Mouse (Mus musculus) kidney, embryonic 14.5 days (tissue): ENCODE measurements around the gene Pcare. TPM values are rescaled to one million over a fixed set of nuclear protein-coding genes. Genes with fewer than 3 reads are reported as not detected.
"Not testable (repeated sequence)": the region's sequence is repeated elsewhere in the genome, so short reads cannot be mapped to it uniquely, and the experiment has no call there.

Experiments used
- ATAC-seq: fragments of 200-750 bp; cut with Nextera tagmentation; 2 replicates; pipeline ENCODE4 v1.8.0; 2017; ENCODE audit warnings: moderate number of reproducible peaks, mild to moderate bottlenecking, moderate TSS enrichment, moderate library complexity; ENCODE audit not compliant: low FRiP score, low TSS enrichment
- H3K27ac ChIP-seq: fragments of 300-500 bp; sonication (generic); 2 replicates; pipeline ENCODE4 v1.5.1; 2014; ENCODE audit warnings: low read depth, mild to moderate bottlenecking, low read length, moderate library complexity, mixed read lengths
- H3K27me3 ChIP-seq: fragments of 300-500 bp; sonication (generic); 2 replicates; pipeline ENCODE4 v1.6.1; 2014; ENCODE audit warnings: mild to moderate bottlenecking, low read length; ENCODE audit not compliant: control insufficient read depth, insufficient read depth
- H3K36me3 ChIP-seq: fragments of 300-500 bp; sonication (generic); 2 replicates; pipeline ENCODE4 v1.6.1; 2014; ENCODE audit warnings: low read length, mixed read lengths; ENCODE audit not compliant: control insufficient read depth, insufficient read depth
- H3K4me1 ChIP-seq: fragments of 300-500 bp; sonication (generic); 2 replicates; pipeline ENCODE4 v1.6.1; 2014; ENCODE audit warnings: low read length, mixed read lengths; ENCODE audit not compliant: control insufficient read depth, insufficient read depth
- H3K4me2 ChIP-seq: fragments of 300-500 bp; sonication (generic); replicated peaks from 2 replicates; pipeline ENCODE4 v1.6.1; 2014; ENCODE audit warnings: low read depth, mild to moderate bottlenecking, low read length
- H3K4me3 ChIP-seq: fragments of 300-500 bp; sonication (generic); 2 replicates; pipeline ENCODE4 v1.5.1; 2014; ENCODE audit warnings: mild to moderate bottlenecking, low read length
- H3K9ac ChIP-seq: fragments of 300-500 bp; sonication (generic); 2 replicates; pipeline ENCODE4 v1.6.1; 2014; ENCODE audit warnings: low read depth, mild to moderate bottlenecking, low read length, moderate library complexity
- H3K9me3 ChIP-seq: fragments of 300-500 bp; sonication (generic); 2 replicates; pipeline ENCODE4 v1.6.1; 2016; ENCODE audit warnings: low read length; ENCODE audit not compliant: control insufficient read depth
- WGBS: fragments of 180-500 bp; shearing (Covaris S2); extraction: QIAGEN DNeasy Blood & Tissue Kit; methylation state at CpG from one replicate; pipeline ENCODE4 v1.1.7; 2014; 5-methylcytosine and 5-hydroxymethylcytosine counted together
- polyA plus RNA-seq: library from polyadenylated mRNA; unstranded; fragments of >200 nt; fragmentation: Nextera tagmentation; extraction: Ambion mirVana; gene quantifications from 2 replicates; pipeline ENCODE4 v1.2.1, GENCODE M21; 2014

Pcare gene
- polyA plus RNA-seq, 1 experiment from 2014 or later: not detected

- Histone ChIP-seq H3K27ac (no peak overlapping the region), H3K9ac (no peak overlapping the region), H3K4me2 (no peak overlapping the region), H3K9me3 (peaks cover 10% of the 10 kb centered on the region; the same call in 1 of the 2 replicates), H3K4me3 (no peak overlapping the region), H3K36me3 (no peaks in the 10 kb centered on the region), H3K27me3 (peaks cover 11% of the 10 kb centered on the region; the same call in 1 of the 2 replicates), H3K4me1 (no peaks in the 10 kb centered on the region)
- ATAC-seq: no peak
- 69% methylated on average over 2 of the region's 2 CpGs for WGBS
These were observed 27.8 kb upstream of the Pcare start for GRCm38 (mm10) chr17:71780490-71780889.

- no peak for ATAC-seq
- H3K4me1 ChIP-seq: no peaks in the 10 kb centered on the region
- H3K4me3 ChIP-seq: no peak overlapping the region
- peaks cover 11% of the 10 kb centered on the region; the same call in 1 of the 2 replicates for H3K27me3 ChIP-seq
- H3K9me3 ChIP-seq: peaks cover 10% of the 10 kb centered on the region; the same call in 1 of the 2 replicates
- H3K9ac ChIP-seq: no peak overlapping the region
- no peak overlapping the region for H3K27ac ChIP-seq
- H3K4me2 ChIP-seq: no peak overlapping the region
- H3K36me3 ChIP-seq: no peaks in the 10 kb centered on the region
- 77% methylated on average over 3 of the region's 3 CpGs for WGBS
These were observed 26.0 kb upstream of the Pcare start for GRCm38 (mm10) chr17:71778696-71779095.

DNA sequence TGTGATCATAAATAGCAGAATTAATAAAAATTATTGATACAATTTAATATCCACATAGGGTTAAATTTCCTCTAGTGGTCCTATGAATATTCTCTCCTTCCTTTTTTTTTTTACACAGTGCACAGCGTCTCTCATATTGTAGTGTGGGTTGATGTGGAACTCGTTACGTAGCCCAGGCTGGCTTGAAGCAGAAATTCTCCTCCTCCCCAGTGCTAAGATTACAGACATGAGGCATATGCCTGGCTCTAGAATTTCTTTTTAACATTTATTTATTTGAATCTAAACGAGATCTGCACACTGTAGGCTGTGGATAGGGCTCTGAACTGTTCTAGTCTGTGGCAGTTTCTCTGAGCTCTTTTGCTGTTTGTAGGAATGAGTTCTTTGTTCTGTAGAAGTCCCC lies 22.6 kb upstream of the Pcare start:
- no peak for ATAC-seq
- H3K4me3 ChIP-seq: no peak overlapping the region
- H3K4me1 ChIP-seq: no peaks in the 10 kb centered on the region
- H3K27me3 ChIP-seq: no peaks in the 10 kb centered on the region
- H3K36me3 ChIP-seq: no peaks in the 10 kb centered on the region
- H3K4me2 ChIP-seq: no peak overlapping the region
- no peak overlapping the region for H3K9ac ChIP-seq
- no peak overlapping the region for H3K27ac ChIP-seq
- 85% methylated on average over 4 of the region's 4 CpGs for WGBS
- H3K9me3 ChIP-seq: peaks cover 10% of the 10 kb centered on the region; the same call in 1 of the 2 replicates

- Histone ChIP-seq H3K27me3 (no peaks in the 10 kb centered on the region), H3K4me2 (no peak overlapping the region), H3K9ac (no peak overlapping the region), H3K36me3 (no peaks in the 10 kb centered on the region), H3K27ac (no peak overlapping the region), H3K4me1 (no peaks in the 10 kb centered on the region), H3K4me3 (no peak overlapping the region), H3K9me3 (peaks cover 10% of the 10 kb centered on the region; the same call in 1 of the 2 replicates)
- ATAC-seq: no peak
- 78% methylated on average over 4 of the region's 4 CpGs for WGBS
These were observed 21.5 kb upstream of the Pcare start for GRCm38 (mm10) chr17:71774173-71774572.

- H3K4me1 ChIP-seq: no peaks in the 10 kb centered on the region
- no peak overlapping the region for H3K9ac ChIP-seq
- no peak overlapping the region for H3K4me3 ChIP-seq
- H3K36me3 ChIP-seq: no peaks in the 10 kb centered on the region
- ATAC-seq: no peak
- no peaks in the 10 kb centered on the region for H3K27me3 ChIP-seq
- no peak overlapping the region for H3K27ac ChIP-seq
- no peak overlapping the region for H3K4me2 ChIP-seq
- 90% methylated on average over 3 of the region's 3 CpGs for WGBS
- H3K9me3 ChIP-seq: no peaks in the 10 kb centered on the region
These were observed 18.0 kb upstream of the Pcare start for GRCm38 (mm10) chr17:71770696-71771095.

DNA sequence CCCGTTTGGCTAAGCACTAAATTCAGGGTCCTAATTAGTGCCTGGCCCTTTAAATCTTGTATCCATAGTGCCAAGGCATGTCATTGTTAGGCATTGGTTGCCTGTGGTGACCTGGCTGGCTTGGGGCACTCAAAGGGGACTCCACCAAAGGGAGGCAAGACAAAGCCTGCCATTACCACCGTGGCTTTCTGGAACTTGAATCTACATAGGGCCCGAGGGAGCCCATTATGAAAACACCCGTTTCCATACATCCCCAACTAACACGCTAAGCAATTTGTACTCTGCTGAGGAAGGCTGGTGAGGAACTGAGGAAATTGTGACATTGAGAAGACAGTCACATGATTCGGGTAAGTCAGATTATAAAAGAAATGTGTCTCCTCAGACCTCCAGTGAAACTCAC lies 16.9 kb upstream of the Pcare start:
- H3K4me1 ChIP-seq: no peaks in the 10 kb centered on the region
- WGBS: 43% methylated on average over 6 of the region's 6 CpGs
- no peak overlapping the region for H3K27ac ChIP-seq
- H3K36me3 ChIP-seq: no peaks in the 10 kb centered on the region
- no peak for ATAC-seq
- no peak overlapping the region for H3K4me3 ChIP-seq
- no peak overlapping the region for H3K4me2 ChIP-seq
- H3K27me3 ChIP-seq: no peaks in the 10 kb centered on the region
- no peaks in the 10 kb centered on the region for H3K9me3 ChIP-seq
- no peak overlapping the region for H3K9ac ChIP-seq

GRCm38 (mm10) chr17:71768173-71768572 lies 15.5 kb upstream of the Pcare start, which contains the start of gene Clip4:
Gene Clip4 (plus strand): TSS chr17:71768473.
- not testable (repeated sequence) for ATAC-seq, H3K36me3 ChIP-seq, H3K27me3 ChIP-seq, H3K4me2 ChIP-seq, H3K9ac ChIP-seq, H3K4me3 ChIP-seq, H3K4me1 ChIP-seq, H3K9me3 ChIP-seq, H3K27ac ChIP-seq
- 82% methylated on average over 1 of the region's 1 CpGs for WGBS

GRCm38 (mm10) chr17:71760536-71760935 lies 7.8 kb upstream of the Pcare start:
- ATAC-seq: no peak
- Histone ChIP-seq H3K9ac (no peak overlapping the region), H3K9me3 (peaks cover 2% of the 10 kb centered on the region; the same call in 1 of the 2 replicates), H3K27me3 (no peaks in the 10 kb centered on the region), H3K36me3 (no peaks in the 10 kb centered on the region), H3K4me2 (no peak overlapping the region), H3K4me1 (no peaks in the 10 kb centered on the region), H3K4me3 (no peak overlapping the region), H3K27ac (no peak overlapping the region)
- 65% methylated on average over 7 of the region's 7 CpGs for WGBS

DNA sequence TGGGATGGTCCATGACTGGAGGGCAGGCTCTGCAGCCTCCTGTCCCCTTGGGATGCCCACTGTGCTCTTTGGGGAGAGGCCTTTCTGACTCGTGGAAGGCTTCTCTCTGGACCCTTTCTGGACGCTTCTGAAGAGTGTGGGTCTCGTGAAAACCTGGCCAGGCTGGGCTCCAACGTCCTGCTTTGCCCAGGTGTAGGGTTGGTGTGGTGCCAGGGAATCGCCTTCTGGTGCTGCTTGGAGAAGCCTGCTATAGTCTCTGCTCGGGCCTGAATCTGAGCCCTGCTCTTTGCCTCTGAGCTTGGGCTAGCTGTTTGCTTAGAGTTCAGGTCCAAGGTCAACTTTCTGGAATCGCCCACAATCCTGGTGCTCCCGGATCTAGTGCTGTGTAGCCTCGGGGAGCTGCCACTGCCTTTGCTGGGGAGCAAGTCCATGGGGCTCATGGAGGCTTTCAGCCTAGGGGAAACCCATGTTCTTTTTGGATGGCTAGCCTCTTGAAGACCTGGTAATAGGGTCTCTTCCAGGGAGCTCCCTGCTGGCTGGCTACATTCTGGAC lies 3.0 kb downstream of the Pcare start:
- 79% methylated on average over 9 of the region's 9 CpGs for WGBS
- no peak overlapping the region for H3K9ac ChIP-seq
- no peak overlapping the region for H3K4me3 ChIP-seq
- H3K27me3 ChIP-seq: no peaks in the 10 kb centered on the region
- H3K4me2 ChIP-seq: no peak overlapping the region
- H3K36me3 ChIP-seq: no peaks in the 10 kb centered on the region
- H3K4me1 ChIP-seq: peaks cover 4% of the 10 kb centered on the region; the same call in 1 of the 2 replicates
- H3K9me3 ChIP-seq: no peaks in the 10 kb centered on the region
- H3K27ac ChIP-seq: no peak overlapping the region
- no peak for ATAC-seq
